Mouse (Mus musculus): ENCODE data around the gene Cyp4a30b. TPM values are rescaled to one million over a fixed set of nuclear protein-coding genes. Genes with fewer than 3 reads are reported as not detected.

Gene Cyp4a30b
- polyA plus RNA-seq, 1 experiment: not detected

DNA sequence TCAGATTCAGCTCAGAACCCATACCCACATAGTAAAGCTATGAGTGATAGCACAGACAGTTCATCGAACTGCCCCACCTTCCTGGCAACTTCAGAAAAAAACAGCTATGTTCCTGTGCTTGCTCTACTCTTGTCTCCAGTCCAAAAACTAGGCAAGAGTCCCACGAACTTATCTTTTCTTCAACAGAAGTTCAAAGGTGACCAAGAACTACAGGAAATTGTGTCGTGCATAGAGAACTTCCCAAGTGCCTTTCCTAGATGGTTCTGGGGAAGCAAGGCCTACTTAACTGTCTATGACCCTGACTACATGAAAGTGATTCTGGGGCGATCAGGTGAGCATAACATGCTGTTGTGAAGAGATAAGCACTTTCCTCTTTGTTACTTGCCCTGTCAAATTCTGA is 67.0 kb downstream of the Cyp4a30b start:
- no peak overlapping the region for H3K4me3 ChIP-seq (ENCODE audit: control insufficient read depth, low read depth, low read length)
- H3K27me3 ChIP-seq (ENCODE audit: control insufficient read depth, insufficient read depth, low read length): no peaks in the 10 kb centered on the region
- no peak for TF ChIP-seq POLR2A (IDR thresholded peaks at IDR 0.05; ENCODE audit: control insufficient read depth, low read depth, low read length)
- no peak for TF ChIP-seq CTCF (IDR thresholded peaks at IDR 0.05; ENCODE audit: control insufficient read depth, insufficient read depth, insufficient replicate concordance, low read depth, low read length)

More for the DNA sequence above, 67.0 kb downstream of the Cyp4a30b start:
- H3K36me3 ChIP-seq (ENCODE audit: control insufficient read depth, insufficient read depth, low read length): no peaks in the 10 kb centered on the region
- H3K4me1 ChIP-seq (ENCODE audit: control insufficient read depth, insufficient read depth, low read length): no peaks in the 10 kb centered on the region
- no peak overlapping the region for H3K27ac ChIP-seq (ENCODE audit: control insufficient read depth, insufficient read depth, low read depth, low read length)

Other genes with a start within 250 kb of the Cyp4a30b start
- gene Cyp4a29, start 210.5 kb upstream of the Cyp4a30b start, polyA plus RNA-seq (2012; rRNA removed): 0.20 TPM in 1 of 2 replicates, not detected in the other
- gene Cyp4a12a, start 153.6 kb upstream of the Cyp4a30b start, polyA plus RNA-seq (2012; rRNA removed): 3.3 TPM in 1 of 2 replicates, not detected in the other
- not detected in 2 replicates for gene Cyp4a12b, start 41.0 kb upstream of the Cyp4a30b start, polyA plus RNA-seq (2012; rRNA removed)
- gene Cyp4a14, start 43.5 kb downstream of the Cyp4a30b start, polyA plus RNA-seq (2012; rRNA removed): 0.10 and 0.11 TPM in 2 replicates
- gene Cyp4a10, start 65.7 kb downstream of the Cyp4a30b start, polyA plus RNA-seq (2012; rRNA removed): 0.05 TPM in 1 of 2 replicates, not detected in the other
- 0.28 TPM in 1 of 2 replicates, not detected in the other for gene Cyp4a31, start 111.0 kb downstream of the Cyp4a30b start, polyA plus RNA-seq (2012; rRNA removed)
- not detected in 2 replicates for gene Cyp4a32, start 148.4 kb downstream of the Cyp4a30b start, polyA plus RNA-seq (2012; rRNA removed)
- 0.93 and 1.2 TPM in 2 replicates for gene Cyp4b1, start 195.1 kb downstream of the Cyp4a30b start, polyA plus RNA-seq (2012; rRNA removed)